Mouse (Mus musculus) C2C12 (cell line): ENCODE measurements around the gene Cyp2f2.

Experiments used
- CEBPB ChIP-seq: IDR thresholded peaks from one replicate; pipeline ENCODE4 v1.6.1; 2011; ENCODE audit warnings: low read depth, mild to moderate bottlenecking, control low read depth, moderate library complexity
- CTCF ChIP-seq: IDR thresholded peaks from one replicate; pipeline ENCODE4 v1.5.1; 2011; ENCODE audit not compliant: control insufficient read depth, insufficient read depth, insufficient read length
- MAX ChIP-seq: IDR thresholded peaks from one replicate; pipeline ENCODE4 v1.6.1; 2011; ENCODE audit warnings: mild to moderate bottlenecking, control low read depth
- MYOD1 ChIP-seq: IDR thresholded peaks from one replicate; pipeline ENCODE4 v1.6.1; 2011; ENCODE audit warnings: low read depth; ENCODE audit not compliant: control insufficient read depth, insufficient read length
- MYOG ChIP-seq: IDR thresholded peaks from one replicate; pipeline ENCODE4 v1.6.1; 2011; ENCODE audit not compliant: control insufficient read depth, insufficient read length; ENCODE audit errors: extremely low read depth
- USF1 ChIP-seq: IDR thresholded peaks from one replicate; pipeline ENCODE4 v1.6.1; 2011; ENCODE audit warnings: low read depth, mild to moderate bottlenecking, control low read depth, moderate library complexity

- TF ChIP-seq CTCF (no peak), CEBPB (no peak), USF1 (no peak), MAX (no peak), MYOG (no peak), MYOD1 (no peak)
Observed at GRCm38 (mm10) chr7:27136410-27136996, 16.8 kb downstream of the Cyp2f2 start.
